Mouse (Mus musculus) CD4-positive naive resting alpha-beta T cell, adult 57 days (primary cell): ENCODE results near the gene Gm21882. TPM values are rescaled to one million over a fixed set of nuclear protein-coding genes. Genes with fewer than 3 reads are reported as not detected.

Experiments used
- total RNA-seq: library from RNA; stranded (reverse); gene quantifications from one replicate; pipeline ENCODE4 v1.2.4, GENCODE M21; 2023

Gene Gm21882
- total RNA-seq: not detected

DNA sequence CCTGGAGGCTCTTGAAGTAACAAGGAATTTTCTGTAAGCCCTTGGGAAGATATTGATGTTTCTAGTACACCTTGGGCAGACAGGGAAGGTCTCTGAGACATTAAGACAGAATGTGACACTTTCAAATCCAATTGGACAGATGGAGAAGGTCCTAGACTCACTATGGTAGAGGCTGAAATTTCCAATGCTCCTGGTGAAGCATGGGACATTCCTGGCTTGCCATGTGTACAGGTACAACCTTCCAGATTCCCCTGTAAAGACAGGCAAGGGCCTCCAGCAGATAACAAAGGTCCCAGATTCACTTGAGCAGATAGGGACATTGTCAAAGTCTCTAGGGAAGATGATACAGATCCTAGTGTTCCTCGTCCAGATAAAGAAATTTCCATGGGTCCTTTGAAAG is at the start of gene Gm21882:
Gene Gm21882, minus strand, starts transcription at position 101 of the 400 bp plus-strand sequence.

Other genes starting within 250 kb of the Gm21882 start
- not detected for gene Gm21865, start 64.6 kb downstream of the Gm21882 start, total RNA-seq